Mouse (Mus musculus) ES-E14 (cell line): ENCODE data around the gene Ptges.

Experiments used
- CHD2 ChIP-seq: IDR thresholded peaks from 2 replicates; pipeline ENCODE4 v1.6.1; 2014; ENCODE audit warnings: mild to moderate bottlenecking, low read depth, low read length, inconsistent platforms
- HCFC1 ChIP-seq: IDR thresholded peaks from 2 replicates; pipeline ENCODE4 v1.6.1; 2012; ENCODE audit warnings: low read length, inconsistent platforms, borderline replicate concordance; ENCODE audit not compliant: insufficient read depth
- MAFK ChIP-seq: IDR thresholded peaks from 2 replicates; pipeline ENCODE4 v1.6.1; 2014; ENCODE audit warnings: mild to moderate bottlenecking, low read depth, low read length, inconsistent platforms; ENCODE audit not compliant: insufficient read depth
- ZC3H11A ChIP-seq: IDR thresholded peaks from 2 replicates; pipeline ENCODE4 v1.6.1; 2012; ENCODE audit warnings: low read depth, mild to moderate bottlenecking, inconsistent platforms, low read length, borderline replicate concordance
- ZNF384 ChIP-seq: IDR thresholded peaks from 2 replicates; pipeline ENCODE4 v1.6.1; 2012; ENCODE audit warnings: low read depth, low read length, inconsistent platforms

GRCm38 (mm10) chr2:30967352-30968327 is 38.0 kb upstream of the Ptges start, which contains the start of gene Tor1a:
- TF ChIP-seq HCFC1 (peak; percentile 91), MAFK (no peak), ZNF384 (no peak), CHD2 (no peak), ZC3H11A (no peak)
